Mouse (Mus musculus) forebrain, embryonic 10.5 days (tissue): Measurements from ENCODE around the gene Plcb1. TPM values are rescaled to one million over a fixed set of nuclear protein-coding genes. Genes with fewer than 3 reads are reported as not detected.

Experiments used
- DNase-seq: peaks from one replicate; pipeline ENCODE4 v3.0.0-alpha.2; 2017; ENCODE audit warnings: low spot score; ENCODE audit errors: extremely low spot score
- H3K27ac ChIP-seq: fragments of 300-500 bp; sonication (generic); 2 replicates; pipeline ENCODE4 v1.5.1; 2016; ENCODE audit warnings: mild to moderate bottlenecking
- H3K27me3 ChIP-seq: fragments of 300-500 bp; sonication (generic); 2 replicates; pipeline ENCODE4 v1.6.1; 2016; ENCODE audit warnings: mild to moderate bottlenecking; ENCODE audit not compliant: poor library complexity, severe bottlenecking
- H3K36me3 ChIP-seq: fragments of 300-500 bp; sonication (generic); replicated peaks from 2 replicates; pipeline ENCODE4 v1.6.1; 2016; ENCODE audit warnings: mild to moderate bottlenecking, moderate library complexity
- H3K4me1 ChIP-seq: fragments of 300-500 bp; sonication (generic); 2 replicates; pipeline ENCODE4 v1.6.1; 2016
- H3K4me3 ChIP-seq: fragments of 300-500 bp; sonication (generic); 2 replicates; pipeline ENCODE4 v1.5.1; 2016; ENCODE audit warnings: mild to moderate bottlenecking, moderate library complexity
- H3K9me3 ChIP-seq: fragments of 300-500 bp; sonication (generic); 2 replicates; pipeline ENCODE4 v1.6.1; 2016; ENCODE audit warnings: mild to moderate bottlenecking, moderate library complexity
- WGBS: fragments of 180-500 bp; shearing (Covaris S2); methylation state at CpG from one replicate; pipeline ENCODE4 v1.1.7; 2016; 5-methylcytosine and 5-hydroxymethylcytosine counted together
- polyA plus RNA-seq: library from polyadenylated mRNA; unstranded; fragments of >200 nt; fragmentation: Nextera tagmentation; extraction: Ambion mirVana; gene quantifications from 2 replicates; pipeline ENCODE4 v1.2.1, GENCODE M21; 2016

The Plcb1 gene
- polyA plus RNA-seq, 1 experiment from 2014 or later = 4.2 TPM

- H3K4me1 ChIP-seq = peaks cover 11% of the 10 kb centered on the region
- H3K4me3 ChIP-seq = no peak overlapping the region
- WGBS = 58% methylated on average over 2 of the region's 2 CpGs
- H3K9me3 ChIP-seq = no peaks in the 10 kb centered on the region
- H3K27me3 ChIP-seq = no peaks in the 10 kb centered on the region; the same call in 1 of the 2 replicates
- H3K36me3 ChIP-seq = no peaks in the 10 kb centered on the region
- no peak for DNase-seq
- no peak overlapping the region for H3K27ac ChIP-seq
Measured at GRCm38 (mm10) chr2:135411675-135412074, 625.8 kb downstream of the Plcb1 start.

DNA sequence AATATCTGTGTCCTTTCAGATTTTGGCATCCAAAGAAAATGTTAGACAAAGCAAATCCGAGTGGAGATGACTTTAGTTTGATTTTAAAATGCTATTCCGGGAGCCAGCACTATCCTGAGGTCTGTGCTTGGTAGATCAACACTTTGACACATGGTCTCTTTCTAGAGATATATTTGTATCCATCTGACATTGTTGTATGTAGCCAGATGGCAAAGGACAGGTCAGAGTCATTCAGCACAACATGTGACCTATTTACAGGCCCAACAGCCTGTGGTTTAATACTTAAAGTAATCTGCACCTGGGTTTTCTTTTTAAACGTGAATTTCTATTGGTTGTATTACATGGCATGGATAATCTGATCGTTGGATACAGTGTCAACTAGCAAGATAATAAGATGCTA, 629.3 kb downstream of the Plcb1 start:
- no peaks in the 10 kb centered on the region for H3K27me3 ChIP-seq
- WGBS = 78% methylated on average over 4 of the region's 4 CpGs
- no peak overlapping the region for H3K27ac ChIP-seq
- no peak overlapping the region for H3K4me3 ChIP-seq
- no peaks in the 10 kb centered on the region for H3K9me3 ChIP-seq
- no peak for DNase-seq
- no peaks in the 10 kb centered on the region for H3K36me3 ChIP-seq
- peaks cover 10% of the 10 kb centered on the region for H3K4me1 ChIP-seq

- Histone ChIP-seq H3K4me1 (peaks cover 10% of the 10 kb centered on the region), H3K27ac (no peak overlapping the region), H3K36me3 (no peaks in the 10 kb centered on the region), H3K9me3 (no peaks in the 10 kb centered on the region), H3K27me3 (no peaks in the 10 kb centered on the region), H3K4me3 (no peak overlapping the region)
- WGBS = 29% methylated on average over 5 of the region's 5 CpGs
- DNase-seq = no peak
Measured at GRCm38 (mm10) chr2:135419301-135419700, 633.4 kb downstream of the Plcb1 start.

DNA sequence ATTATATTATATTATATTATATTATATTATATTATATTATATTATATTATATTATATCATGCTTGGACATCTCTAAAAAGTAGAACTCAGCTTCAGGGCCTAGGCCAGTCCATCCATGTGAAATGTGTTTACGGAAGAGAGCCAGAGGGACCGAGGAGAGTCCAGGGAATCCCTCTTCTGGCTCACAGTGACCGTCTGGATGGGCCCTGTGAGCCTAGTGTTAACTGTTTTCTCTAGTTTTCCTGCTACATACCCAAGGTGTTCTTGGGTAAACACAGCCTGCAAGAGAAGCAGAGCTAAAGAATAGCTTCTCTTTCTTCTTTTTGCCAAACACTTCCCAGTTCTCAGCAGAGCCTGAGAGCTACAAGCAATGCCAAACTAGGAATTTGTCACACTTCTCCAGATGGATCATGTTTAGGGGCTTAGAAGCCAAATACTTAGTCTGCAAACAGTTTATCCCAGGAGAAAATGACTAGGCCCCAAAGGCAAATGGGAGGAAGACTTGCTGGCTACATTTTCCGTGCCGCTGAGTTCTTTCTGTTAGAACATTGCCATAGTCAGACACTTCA, 649.2 kb downstream of the Plcb1 start:
- DNase-seq = no peak
- WGBS = 83% methylated on average over 5 of the region's 5 CpGs
- Histone ChIP-seq H3K9me3 (no peaks in the 10 kb centered on the region), H3K4me3 (no peak overlapping the region), H3K27ac (no peak overlapping the region), H3K27me3 (no peaks in the 10 kb centered on the region), H3K4me1 (peaks cover 6% of the 10 kb centered on the region), H3K36me3 (no peaks in the 10 kb centered on the region)

DNA sequence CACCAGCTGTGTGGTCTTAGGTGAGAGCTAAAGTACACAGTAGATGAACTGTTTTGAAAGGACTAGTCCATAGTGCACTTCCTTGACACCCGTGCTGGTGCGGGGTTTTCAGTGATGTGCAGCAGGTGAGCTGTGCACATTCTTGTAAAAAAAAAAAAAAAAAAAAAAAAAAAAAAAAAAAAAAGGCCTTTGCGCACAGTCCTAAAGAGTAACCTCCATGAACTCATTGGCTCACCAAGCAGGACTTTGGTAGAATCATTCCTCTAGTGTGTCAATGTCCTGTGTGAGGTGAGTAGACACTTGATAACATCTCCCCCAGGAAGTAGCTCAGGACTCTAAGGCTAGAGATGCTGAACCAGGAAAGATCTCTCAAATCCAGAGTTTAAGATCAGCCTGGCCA, 653.2 kb downstream of the Plcb1 start:
- 80% methylated on average over 3 of the region's 3 CpGs for WGBS
- DNase-seq = no peak
- no peaks in the 10 kb centered on the region for H3K27me3 ChIP-seq
- no peak overlapping the region for H3K27ac ChIP-seq
- no peaks in the 10 kb centered on the region for H3K9me3 ChIP-seq
- no peak overlapping the region for H3K4me3 ChIP-seq
- peaks cover 8% of the 10 kb centered on the region for H3K4me1 ChIP-seq
- no peaks in the 10 kb centered on the region for H3K36me3 ChIP-seq

GRCm38 (mm10) chr2:135439546-135440517, 654.0 kb downstream of the Plcb1 start:
- H3K9me3 ChIP-seq = no peaks in the 10 kb centered on the region
- H3K27me3 ChIP-seq = no peaks in the 10 kb centered on the region
- H3K27ac ChIP-seq = 0 out of 2 replicates have a peak overlapping the region, but pooled peaks have one; percentile 44
- WGBS = 16% methylated on average over 7 of the region's 7 CpGs
- H3K4me1 ChIP-seq = peaks cover 8% of the 10 kb centered on the region
- DNase-seq = peak; percentile 16
- no peaks in the 10 kb centered on the region for H3K36me3 ChIP-seq
- H3K4me3 ChIP-seq = peak overlapping the region; percentile 20; the same call in 1 of the 2 replicates

DNA sequence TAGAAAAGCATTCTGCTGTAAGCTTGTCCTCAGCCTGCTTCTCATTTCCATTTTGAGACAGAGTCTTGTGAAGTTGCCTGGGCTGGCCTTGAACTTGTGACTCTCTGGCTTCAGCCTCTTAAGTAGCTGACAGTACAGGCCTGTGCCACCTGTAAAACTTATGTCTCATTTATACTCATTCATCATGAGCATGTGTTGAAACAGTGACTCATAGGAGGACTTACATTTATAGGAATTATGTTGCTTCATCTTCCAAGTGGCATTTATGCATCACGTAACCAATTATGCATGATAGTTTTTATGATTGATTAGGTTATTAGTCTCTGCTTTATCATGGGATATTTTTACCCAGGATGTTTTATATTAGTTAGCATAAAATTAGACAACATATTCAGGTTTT, 667.7 kb downstream of the Plcb1 start:
- no peaks in the 10 kb centered on the region for H3K27me3 ChIP-seq
- H3K9me3 ChIP-seq = no peaks in the 10 kb centered on the region
- no peak overlapping the region for H3K4me3 ChIP-seq
- no peak overlapping the region for H3K27ac ChIP-seq
- no peaks in the 10 kb centered on the region for H3K36me3 ChIP-seq
- no peak for DNase-seq
- 94% methylated on average over 1 of the region's 1 CpGs for WGBS
- H3K4me1 ChIP-seq = no peaks in the 10 kb centered on the region

- no peak for DNase-seq
- 83% methylated on average over 2 of the region's 2 CpGs for WGBS
- Histone ChIP-seq H3K4me3 (no peak overlapping the region), H3K4me1 (no peaks in the 10 kb centered on the region), H3K36me3 (no peaks in the 10 kb centered on the region), H3K27me3 (no peaks in the 10 kb centered on the region), H3K27ac (no peak overlapping the region), H3K9me3 (no peaks in the 10 kb centered on the region)
Measured at GRCm38 (mm10) chr2:135454015-135454414, 668.1 kb downstream of the Plcb1 start.

- Histone ChIP-seq H3K4me3 (no peak overlapping the region), H3K27me3 (no peaks in the 10 kb centered on the region), H3K36me3 (no peaks in the 10 kb centered on the region), H3K27ac (no peak overlapping the region), H3K9me3 (no peaks in the 10 kb centered on the region), H3K4me1 (no peaks in the 10 kb centered on the region)
- DNase-seq = no peak
- 66% methylated on average over 1 of the region's 1 CpGs for WGBS
Measured at GRCm38 (mm10) chr2:135454455-135454854, 668.6 kb downstream of the Plcb1 start.

GRCm38 (mm10) chr2:135467895-135468294, 682.0 kb downstream of the Plcb1 start:
- H3K36me3 ChIP-seq = no peaks in the 10 kb centered on the region
- no peaks in the 10 kb centered on the region for H3K4me1 ChIP-seq
- WGBS = 80% methylated on average over 4 of the region's 4 CpGs
- no peak for DNase-seq
- no peak overlapping the region for H3K27ac ChIP-seq
- H3K4me3 ChIP-seq = no peak overlapping the region
- no peaks in the 10 kb centered on the region for H3K27me3 ChIP-seq
- H3K9me3 ChIP-seq = no peaks in the 10 kb centered on the region

- no peaks in the 10 kb centered on the region for H3K4me1 ChIP-seq
- no peaks in the 10 kb centered on the region for H3K9me3 ChIP-seq
- no peaks in the 10 kb centered on the region for H3K36me3 ChIP-seq
- WGBS = 83% methylated on average over 4 of the region's 4 CpGs
- no peak overlapping the region for H3K4me3 ChIP-seq
- DNase-seq = no peak
- no peaks in the 10 kb centered on the region for H3K27me3 ChIP-seq
- no peak overlapping the region for H3K27ac ChIP-seq
Measured at GRCm38 (mm10) chr2:135474107-135474506, 688.2 kb downstream of the Plcb1 start.

GRCm38 (mm10) chr2:135485248-135485647, 699.4 kb downstream of the Plcb1 start:
- no peak overlapping the region for H3K4me3 ChIP-seq
- 43% methylated on average over 2 of the region's 2 CpGs for WGBS
- H3K36me3 ChIP-seq = no peaks in the 10 kb centered on the region
- H3K4me1 ChIP-seq = peaks cover 39% of the 10 kb centered on the region
- H3K27me3 ChIP-seq = no peaks in the 10 kb centered on the region
- DNase-seq = no peak
- H3K27ac ChIP-seq = peak overlapping the region; percentile 45; the same call in 1 of the 2 replicates
- H3K9me3 ChIP-seq = no peaks in the 10 kb centered on the region

GRCm38 (mm10) chr2:135488277-135488676, 702.4 kb downstream of the Plcb1 start:
- Histone ChIP-seq H3K36me3 (no peaks in the 10 kb centered on the region), H3K27me3 (no peaks in the 10 kb centered on the region), H3K27ac (no peak overlapping the region), H3K9me3 (no peaks in the 10 kb centered on the region), H3K4me1 (peaks cover 39% of the 10 kb centered on the region), H3K4me3 (no peak overlapping the region)
- 89% methylated on average over 2 of the region's 2 CpGs for WGBS
- DNase-seq = no peak
